Mouse (Mus musculus): ENCODE measurements around the gene Theg.

Gene Theg

GRCm38 (mm10) chr10:79553691-79554090 lies 33.4 kb downstream of the Theg start:
- DNase-seq: peak; percentile 14

- DNase-seq: peak; percentile 7
Measured at GRCm38 (mm10) chr10:79553176-79553575, 34.0 kb downstream of the Theg start.

GRCm38 (mm10) chr10:79552531-79552930 lies 34.6 kb downstream of the Theg start:
- DNase-seq: peak; percentile 4

GRCm38 (mm10) chr10:79550366-79550765 lies 36.8 kb downstream of the Theg start:
- DNase-seq: peak; percentile 3

- peak; percentile 4 for DNase-seq
Measured at GRCm38 (mm10) chr10:79548971-79549723, 38.0 kb downstream of the Theg start.

GRCm38 (mm10) chr10:79548546-79548945 lies 38.6 kb downstream of the Theg start:
- DNase-seq: peak; percentile 5

GRCm38 (mm10) chr10:79547148-79547675 lies 39.9 kb downstream of the Theg start:
- DNase-seq: peak; percentile 13

- DNase-seq: peak; percentile 4
Measured at GRCm38 (mm10) chr10:79546483-79546882, 40.6 kb downstream of the Theg start.

- DNase-seq: peak; percentile 2
Measured at GRCm38 (mm10) chr10:79545891-79546290, 41.2 kb downstream of the Theg start.

GRCm38 (mm10) chr10:79544631-79545030 lies 42.5 kb downstream of the Theg start:
- peak; percentile 3 for DNase-seq

GRCm38 (mm10) chr10:79543884-79544597 lies 43.1 kb downstream of the Theg start:
- DNase-seq: peak; percentile 3

GRCm38 (mm10) chr10:79542171-79542570 lies 45.0 kb downstream of the Theg start:
- peak; percentile 33 for DNase-seq

GRCm38 (mm10) chr10:79541522-79541921 lies 45.6 kb downstream of the Theg start:
- peak; percentile 55 for DNase-seq

GRCm38 (mm10) chr10:79540746-79541145 lies 46.4 kb downstream of the Theg start:
- peak; percentile 7 for DNase-seq

- DNase-seq: peak; percentile 4
Measured at GRCm38 (mm10) chr10:79539701-79540495, 47.2 kb downstream of the Theg start.

- peak; percentile 13 for DNase-seq
Measured at GRCm38 (mm10) chr10:79538873-79539272, 48.3 kb downstream of the Theg start.

- DNase-seq: peak; percentile 6
Measured at GRCm38 (mm10) chr10:79538323-79538722, 48.8 kb downstream of the Theg start.

GRCm38 (mm10) chr10:79537781-79538180 lies 49.4 kb downstream of the Theg start:
- DNase-seq: peak; percentile 2

- peak; percentile 3 for DNase-seq
Measured at GRCm38 (mm10) chr10:79537271-79537670, 49.9 kb downstream of the Theg start.

GRCm38 (mm10) chr10:79536461-79537080 lies 50.6 kb downstream of the Theg start:
- DNase-seq: peak; percentile 3

- no peak for DNase-seq
Measured at GRCm38 (mm10) chr10:79535431-79535830, 51.7 kb downstream of the Theg start.

- no peak for DNase-seq
Measured at GRCm38 (mm10) chr10:79534426-79534825, 52.7 kb downstream of the Theg start.

All from kidney, postnatal 10 days (tissue).